8 mouse cellular contexts compared by ENCODE assay signal in the genomic region with DNA sequence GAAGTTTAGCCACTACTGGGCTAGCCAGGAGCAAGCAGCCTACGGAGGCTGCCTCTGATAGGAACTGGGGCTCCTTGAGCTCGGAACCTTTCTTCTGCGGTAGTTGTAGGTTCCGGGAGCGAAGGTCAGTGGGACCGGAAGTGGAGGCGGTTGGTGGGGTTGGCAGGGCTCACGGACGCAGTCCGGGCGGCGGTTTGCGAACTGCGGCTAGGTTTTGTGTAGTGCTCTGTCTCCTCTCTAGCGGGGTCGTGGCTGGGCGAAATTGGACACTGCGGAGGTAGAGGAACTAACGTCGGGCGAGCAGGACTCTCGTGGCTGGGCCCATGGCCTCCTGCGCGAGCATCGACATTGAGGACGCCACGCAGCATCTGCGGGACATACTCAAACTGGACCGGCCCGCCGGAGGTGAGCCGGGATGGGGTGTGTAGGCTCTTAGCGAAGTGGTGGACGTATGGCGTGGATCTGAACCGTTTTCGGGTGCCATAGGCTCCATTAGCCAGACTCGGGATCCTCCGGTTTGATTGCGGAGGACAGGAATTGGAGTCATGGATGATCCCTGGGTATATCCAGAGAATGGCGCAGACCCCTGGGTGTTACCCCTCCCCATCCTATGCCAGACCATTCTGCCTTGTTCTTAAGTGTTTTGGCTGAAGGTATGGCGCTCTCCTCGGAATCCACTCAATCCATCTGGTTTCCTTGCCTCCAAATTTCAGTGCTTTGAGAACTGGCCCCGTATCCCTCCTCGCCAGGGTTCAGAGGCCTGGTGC. TPM values are rescaled to one million over a fixed set of nuclear protein-coding genes. Genes with fewer than 3 reads are reported as not detected.
A peak's percentile ranks its signal among the peaks of the same experiment; 100 is the strongest.
DNase-seq lines count a peak whose midpoint lies in the region; ATAC-seq and TF ChIP-seq lines count a peak whose summit lies in the region.

TSS of gene Edc4 (plus strand) at position 128 of the 767 bp plus-strand sequence.

- peaks cover 53% of the 10 kb centered on the region for H3K36me3 ChIP-seq in lung, embryonic 15.5 days
- H3K36me3 ChIP-seq in thymus, adult 2 months (ENCODE audit: control insufficient read depth, insufficient read depth, low read length) = peaks cover 23% of the 10 kb centered on the region

- under 1% methylated on average over 45 of the region's 45 CpGs for WGBS in cerebellum, adult 2 months
- under 1% methylated on average over 45 of the region's 45 CpGs for WGBS in lung, embryonic 15.5 days
- under 1% methylated on average over 45 of the region's 45 CpGs for WGBS in olfactory bulb, adult 2 months
- 1% methylated on average over 45 of the region's 45 CpGs for WGBS in thymus, adult 2 months

- no peaks in the 10 kb centered on the region for H3K9me3 ChIP-seq in lung, embryonic 15.5 days

- peak; percentile 70 for DNase-seq in MEL-GATA-1-ER (ENCODE audit: extremely low read depth, low read depth)
- peak; percentile 84 to 93 for DNase-seq in cerebellum, adult 2 months
- peak; percentile 90 for DNase-seq in forelimb bud, embryonic 11.5 days (ENCODE audit: low read depth, low spot score)
- DNase-seq in heart, postnatal 4 days = peak; percentile 94
- peak; percentile 76 to 85 for DNase-seq in layer of hippocampus, adult 2 months (ENCODE audit: low spot score in 2 of 2)
- peak; percentile 89 for DNase-seq in thymus, adult 2 months

- H3K27me3 ChIP-seq in cerebellum, adult 2 months (ENCODE audit: control insufficient read depth, insufficient read depth, low read length) = no peaks in the 10 kb centered on the region
- no peaks in the 10 kb centered on the region for H3K27me3 ChIP-seq in lung, embryonic 15.5 days
- no peaks in the 10 kb centered on the region for H3K27me3 ChIP-seq in thymus, adult 2 months (ENCODE audit: control insufficient read depth, insufficient read depth, low read length)

- peak within 1 kb of the TSS; percentile 78 for H3K4me2 ChIP-seq in lung, embryonic 15.5 days

- peak; percentile 83; the same call in 1 of the 2 replicates for ATAC-seq in lung, embryonic 15.5 days (ENCODE audit: borderline replicate concordance, extremely low read depth, low FRiP score, low TSS enrichment)

- peaks cover 3% of the 10 kb centered on the region; the same call in 1 of the 2 replicates for H3K4me1 ChIP-seq in cerebellum, adult 2 months (ENCODE audit: control insufficient read depth, insufficient read depth, low read length)
- peaks cover 23% of the 10 kb centered on the region for H3K4me1 ChIP-seq in lung, embryonic 15.5 days
- H3K4me1 ChIP-seq in olfactory bulb, adult 2 months (ENCODE audit: control insufficient read depth, insufficient read depth, low read length) = peaks cover 3% of the 10 kb centered on the region
- peaks cover 8% of the 10 kb centered on the region for H3K4me1 ChIP-seq in thymus, adult 2 months (replicated peaks; ENCODE audit: control insufficient read depth, insufficient read depth, low read length)

- H3K9ac ChIP-seq in lung, embryonic 15.5 days = peak within 1 kb of the TSS; percentile 85

- peak within 1 kb of the TSS; percentile 81 for H3K4me3 ChIP-seq in cerebellum, adult 2 months (replicated peaks; ENCODE audit: insufficient read depth, low read depth, low read length)
- H3K4me3 ChIP-seq in layer of hippocampus, adult 2 months = peak within 1 kb of the TSS; percentile 99
- H3K4me3 ChIP-seq in lung, embryonic 15.5 days = peak within 1 kb of the TSS; percentile 90
- H3K4me3 ChIP-seq in olfactory bulb, adult 2 months (ENCODE audit: insufficient read depth, low read depth, low read length) = peak within 1 kb of the TSS; percentile 85
- H3K4me3 ChIP-seq in thymus, adult 2 months (ENCODE audit: control insufficient read depth, insufficient read depth, low read length) = peak within 1 kb of the TSS; percentile 86

- TF ChIP-seq CTCF in cerebellum, adult 2 months (IDR thresholded peaks at IDR 0.05; ENCODE audit: borderline replicate concordance, insufficient read depth, low read depth, low read length) = no peak
- TF ChIP-seq CTCF in layer of hippocampus, adult 2 months (conservative IDR thresholded peaks at IDR 0.05) = no peak
- no peak for TF ChIP-seq CTCF in olfactory bulb, adult 2 months (IDR thresholded peaks at IDR 0.05; ENCODE audit: insufficient read depth, low read depth, low read length)
- no peak for TF ChIP-seq CTCF in thymus, adult 2 months (IDR thresholded peaks at IDR 0.05; ENCODE audit: borderline replicate concordance, control insufficient read depth, extremely low read depth, insufficient read depth, low read length, poor library complexity)

- TF ChIP-seq POLR2A in cerebellum, adult 2 months (IDR thresholded peaks at IDR 0.05; ENCODE audit: borderline replicate concordance, insufficient read depth, low read length) = peak; percentile 95
- TF ChIP-seq POLR2A in olfactory bulb, adult 2 months (IDR thresholded peaks at IDR 0.05; ENCODE audit: insufficient read depth, low read depth, low read length) = peak; percentile 71
- TF ChIP-seq POLR2A in thymus, adult 2 months (IDR thresholded peaks at IDR 0.05; ENCODE audit: control insufficient read depth, extremely low read depth, insufficient read depth, low read length, poor library complexity) = peak; percentile 65; the same call in 1 of the 2 replicates

- peak within 1 kb of the TSS; percentile 22; the same call in 1 of the 2 replicates for H3K27ac ChIP-seq in cerebellum, adult 2 months (ENCODE audit: insufficient read depth, low read length)
- peak within 1 kb of the TSS; percentile 95 for H3K27ac ChIP-seq in layer of hippocampus, adult 2 months
- peak within 1 kb of the TSS; percentile 48 for H3K27ac ChIP-seq in lung, embryonic 15.5 days
- H3K27ac ChIP-seq in olfactory bulb, adult 2 months (ENCODE audit: insufficient read depth, low read depth, low read length) = peak within 1 kb of the TSS; percentile 17; the same call in 1 of the 2 replicates
- H3K27ac ChIP-seq in thymus, adult 2 months (ENCODE audit: control insufficient read depth, insufficient read depth, low read length) = no peak within 1 kb of the TSS

RNA-seq across cellular contexts. Expression of gene Edc4, which starts in this region (rescaled TPM):
- polyA plus RNA-seq in cerebellum, adult 2 months (2012; rRNA removed) = 75.5 and 81.8 TPM in 2 replicates
- 10 to 100 TPM; 34.0 to 34.8 TPM for total RNA-seq in heart, postnatal 4 days (2021)
- 10 to 100 TPM; 69.0 to 70.4 TPM for total RNA-seq in layer of hippocampus, adult 2 months (2021)
- polyA plus RNA-seq in lung, embryonic 15.5 days (2015; fragmentation: Nextera tagmentation; extraction: Ambion mirVana) = 46.5 and 50.6 TPM in 2 replicates
- polyA plus RNA-seq in olfactory bulb, adult 2 months (2012; ENCODE audit: insufficient read depth, insufficient read length, low replicate concordance, missing spikeins) = not detected in 2 replicates
- polyA plus RNA-seq in thymus, adult 2 months (2012; rRNA removed) = 193 and 207 TPM in 2 replicates
